Mouse (Mus musculus) retina, postnatal 1 day (tissue): Measurements from ENCODE around the gene Vmn1r199.
"Not testable (repeated sequence)": the region's sequence is repeated elsewhere in the genome, so short reads cannot be mapped to it uniquely, and the experiment has no call there.

Experiments
- DNase-seq: peaks from one replicate; pipeline ENCODE4 v3.0.0-alpha.2; 2012

The Vmn1r199 gene

GRCm38 (mm10) chr13:22379518-22379917 lies at the start of gene Vmn1r199:
Vmn1r199 (plus strand) TSS chr13:22379818.
- DNase-seq, result no peak

GRCm38 (mm10) chr13:22333269-22333668 lies 46.3 kb upstream of the Vmn1r199 start:
- no peak for DNase-seq

- no peak for DNase-seq
These were observed 44.1 kb upstream of the Vmn1r199 start for GRCm38 (mm10) chr13:22335565-22335964.

GRCm38 (mm10) chr13:22350064-22350463 lies 29.6 kb upstream of the Vmn1r199 start, which contains the start of gene Vmn1r198:
Vmn1r198 (plus strand) TSS chr13:22350364.
- DNase-seq, result no peak

GRCm38 (mm10) chr13:22350813-22351212 lies 28.8 kb upstream of the Vmn1r199 start:
- DNase-seq, result no peak

GRCm38 (mm10) chr13:22381128-22381527 lies 1.5 kb downstream of the Vmn1r199 start:
- not testable (repeated sequence) for DNase-seq

GRCm38 (mm10) chr13:22383401-22383800 lies 3.8 kb downstream of the Vmn1r199 start:
- no peak for DNase-seq

- no peak for DNase-seq
These were observed 7.4 kb downstream of the Vmn1r199 start for GRCm38 (mm10) chr13:22387050-22387449.

- DNase-seq, result no peak
These were observed 10.5 kb downstream of the Vmn1r199 start, which contains the start of gene Vmn1r200 for GRCm38 (mm10) chr13:22390073-22390472. Vmn1r200 (plus strand) TSS chr13:22390373.

GRCm38 (mm10) chr13:22402978-22403377 lies 23.4 kb downstream of the Vmn1r199 start:
- no peak for DNase-seq
